Mouse (Mus musculus) brain, embryonic 14.5 days (tissue): ENCODE measurements around the gene Pam. TPM values are rescaled to one million over a fixed set of nuclear protein-coding genes. Genes with fewer than 3 reads are reported as not detected.

Source experiments
- DNase-seq: peaks from one replicate; pipeline ENCODE4 v3.0.0-alpha.2; 2011; ENCODE audit warnings: low read depth
- CTCF ChIP-seq: fragments of 200-500 bp; IDR thresholded peaks from 2 replicates; pipeline ENCODE4 v1.5.1; 2012; ENCODE audit warnings: inconsistent platforms, mild to moderate bottlenecking, moderate library complexity, borderline replicate concordance; ENCODE audit not compliant: insufficient read depth, insufficient read length; ENCODE audit errors: extremely low read depth
- POLR2A ChIP-seq: fragments of 200-500 bp; IDR thresholded peaks from 2 replicates; pipeline ENCODE4 v1.6.1; 2012; ENCODE audit warnings: mild to moderate bottlenecking, inconsistent platforms, borderline replicate concordance; ENCODE audit not compliant: poor library complexity, insufficient read depth, insufficient read length, severe bottlenecking; ENCODE audit errors: extremely low read depth
- polyA plus RNA-seq: library from polyadenylated mRNA; depleted of rRNA; stranded (reverse); fragments of >200 nt; gene quantifications from 2 replicates; pipeline ENCODE4 v1.2.3, GENCODE M21; 2012

The Pam gene
- polyA plus RNA-seq, 1 experiment, result 42.8 TPM

DNA sequence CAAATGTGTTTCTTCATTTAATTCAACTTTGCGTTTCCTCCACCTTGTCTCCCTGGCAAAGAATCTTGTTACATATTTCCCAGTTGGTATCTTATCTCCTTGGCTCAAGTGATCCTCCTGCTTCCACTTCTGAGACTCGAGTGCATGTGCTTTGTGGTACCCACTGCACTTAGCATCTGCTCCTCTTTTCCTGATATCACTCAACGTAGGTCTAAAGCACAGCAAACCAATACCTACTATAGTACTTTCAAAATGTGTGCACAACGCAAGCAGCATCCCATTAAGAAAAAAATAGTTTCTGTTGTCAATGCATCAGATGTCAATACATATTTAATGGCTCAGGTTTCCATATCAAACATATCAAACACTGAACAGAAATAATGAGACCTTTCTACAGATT lies 349.7 kb downstream of the Pam start:
- no peak for TF ChIP-seq POLR2A
- no peak for TF ChIP-seq CTCF
- DNase-seq, result no peak
